Comparison of ENCODE assay signal across 23 mouse cellular contexts in the genomic region with DNA sequence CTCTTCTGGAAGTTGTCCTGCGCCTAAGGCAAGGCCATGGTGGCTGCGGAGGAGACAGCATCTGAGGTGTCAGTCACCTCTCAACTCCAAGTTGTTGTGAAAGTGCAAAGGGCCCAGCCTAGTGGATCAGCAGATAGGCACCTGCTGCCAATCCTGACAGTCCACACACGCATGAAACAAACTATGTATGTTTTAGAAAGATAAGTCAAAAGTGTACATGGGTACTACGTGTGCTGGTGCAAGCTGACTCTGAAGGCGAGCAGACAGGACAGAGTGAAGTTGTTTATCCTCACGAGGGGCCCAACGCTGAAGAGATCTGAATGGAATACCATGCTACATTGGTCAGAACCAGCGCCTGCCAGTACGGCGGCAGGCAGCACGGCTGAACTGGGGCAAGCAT.
"Had no signal": no experiment of that assay in that cellular context is flagged by ENCODE, and none has a peak within 500 bp of the region (broad histone marks: within the 10 kb centered on the region; RNA-seq: fewer than 3 reads in every experiment).

No protein-coding gene starts in this region.

- H3K4me1 ChIP-seq: heart, embryonic 13.5 days; heart, embryonic 15.5 days; hindbrain, embryonic 13.5 days; hindbrain, embryonic 15.5 days; limb, embryonic 13.5 days; limb, embryonic 15.5 days had no signal

- ATAC-seq: forebrain, postnatal 0 days; hindbrain, postnatal 0 days; intestine, embryonic 16.5 days had no signal

- H3K9me3 ChIP-seq: heart, embryonic 13.5 days; heart, embryonic 15.5 days; hindbrain, embryonic 13.5 days; hindbrain, embryonic 15.5 days; limb, embryonic 13.5 days; limb, embryonic 15.5 days had no signal

- H3K4me3 ChIP-seq: gastrocnemius, adult 2 months; heart, embryonic 13.5 days; heart, embryonic 15.5 days; hindbrain, embryonic 13.5 days; hindbrain, embryonic 15.5 days; layer of hippocampus, adult 2 months; limb, embryonic 13.5 days; limb, embryonic 15.5 days had no signal

- H3K9ac ChIP-seq: forebrain, postnatal 0 days; heart, embryonic 13.5 days; heart, embryonic 15.5 days; hindbrain, embryonic 13.5 days; hindbrain, embryonic 15.5 days; limb, embryonic 13.5 days; limb, embryonic 15.5 days had no signal

- H3K27ac ChIP-seq: gastrocnemius, adult 2 months; heart, embryonic 13.5 days; heart, embryonic 15.5 days; hindbrain, embryonic 13.5 days; hindbrain, embryonic 15.5 days; hindbrain, postnatal 0 days; layer of hippocampus, adult 2 months; limb, embryonic 13.5 days; limb, embryonic 15.5 days had no signal

- H3K4me2 ChIP-seq: heart, embryonic 11.5 days; heart, embryonic 13.5 days; heart, embryonic 15.5 days; hindbrain, embryonic 13.5 days; hindbrain, embryonic 15.5 days; limb, embryonic 13.5 days; limb, embryonic 15.5 days had no signal

- H3K27me3 ChIP-seq: heart, embryonic 13.5 days; heart, embryonic 15.5 days; hindbrain, embryonic 13.5 days; hindbrain, embryonic 15.5 days; limb, embryonic 13.5 days; limb, embryonic 15.5 days had no signal

- DNase-seq: forebrain, postnatal 0 days; gastrocnemius, adult 2 months; gastrocnemius, postnatal 10 days; gastrocnemius, postnatal 25 days; heart, adult 18-20 months; heart, postnatal 14 days; heart, postnatal 36 days; kidney, adult 18-20 months; kidney, adult 8-10 months; kidney, postnatal 10 days; kidney, postnatal 25 days; kidney, postnatal 4 days; left cerebral cortex, postnatal 4 days had no signal
